Mouse (Mus musculus) intestine, embryonic 15.5 days (tissue): ENCODE data around the gene Pnpla2. TPM values are rescaled to one million over a fixed set of nuclear protein-coding genes. Genes with fewer than 3 reads are reported as not detected.
A peak's percentile ranks its signal among the peaks of the same experiment; 100 is the strongest.
"Not testable (repeated sequence)": the region's sequence is repeated elsewhere in the genome, so short reads cannot be mapped to it uniquely, and the experiment has no call there.

Experiments
- ATAC-seq: fragments of 200-750 bp; cut with Nextera tagmentation; 2 replicates; pipeline ENCODE4 v1.8.0; 2017; ENCODE audit warnings: moderate TSS enrichment, moderate library complexity
- H3K27ac ChIP-seq: fragments of 300-500 bp; sonication (generic); 2 replicates; pipeline ENCODE4 v1.5.1; 2015; ENCODE audit warnings: mild to moderate bottlenecking, inconsistent platforms
- H3K27me3 ChIP-seq: fragments of 300-500 bp; sonication (generic); replicated peaks from 2 replicates; pipeline ENCODE4 v1.6.1; 2015; ENCODE audit warnings: inconsistent platforms
- H3K36me3 ChIP-seq: fragments of 300-500 bp; sonication (generic); 2 replicates; pipeline ENCODE4 v1.6.1; 2015; ENCODE audit warnings: inconsistent platforms
- H3K4me1 ChIP-seq: fragments of 300-500 bp; sonication (generic); replicated peaks from 2 replicates; pipeline ENCODE4 v1.6.1; 2015; ENCODE audit warnings: inconsistent platforms
- H3K4me2 ChIP-seq: fragments of 300-500 bp; sonication (generic); replicated peaks from 2 replicates; pipeline ENCODE4 v1.6.1; 2015; ENCODE audit warnings: mild to moderate bottlenecking, inconsistent platforms
- H3K4me3 ChIP-seq: fragments of 300-500 bp; sonication (generic); replicated peaks from 2 replicates; pipeline ENCODE4 v1.5.1; 2015; ENCODE audit warnings: inconsistent platforms
- H3K9ac ChIP-seq: fragments of 300-500 bp; sonication (generic); 2 replicates; pipeline ENCODE4 v1.6.1; 2015; ENCODE audit warnings: inconsistent platforms
- H3K9me3 ChIP-seq: fragments of 300-500 bp; sonication (generic); 2 replicates; pipeline ENCODE4 v1.6.1; 2016; ENCODE audit warnings: inconsistent platforms
- WGBS: fragments of 180-500 bp; shearing (Covaris S2); methylation state at CpG from one replicate; pipeline ENCODE4 v1.1.7; 2015; 5-methylcytosine and 5-hydroxymethylcytosine counted together
- polyA plus RNA-seq: library from polyadenylated mRNA; unstranded; fragments of >200 nt; fragmentation: Nextera tagmentation; extraction: Ambion mirVana; gene quantifications from 2 replicates; pipeline ENCODE4 v1.2.1, GENCODE M21; 2015

Pnpla2 gene
- polyA plus RNA-seq, 1 experiment from 2014 or later = 35.1 TPM

- H3K4me2 ChIP-seq = no peak overlapping the region
Measured at GRCm38 (mm10) chr7:141441460-141441859, 13.5 kb upstream of the Pnpla2 start.

GRCm38 (mm10) chr7:141442199-141442598, 12.8 kb upstream of the Pnpla2 start:
- WGBS = 94% methylated on average over 13 of the region's 13 CpGs
- Histone ChIP-seq H3K27ac (no peak overlapping the region), H3K27me3 (no peaks in the 10 kb centered on the region), H3K4me2 (peak overlapping the region; percentile 88), H3K4me3 (peak overlapping the region; percentile 53; the same call in 1 of the 2 replicates), H3K9me3 (no peaks in the 10 kb centered on the region), H3K4me1 (peaks cover 31% of the 10 kb centered on the region), H3K9ac (peak overlapping the region; percentile 69), H3K36me3 (0 out of 2 replicates have a peak, but pooled peaks cover 2% of the 10 kb centered on the region)
- no peak for ATAC-seq

More at GRCm38 (mm10) chr7:141441460-141441859, 13.5 kb upstream of the Pnpla2 start:
- WGBS = 91% methylated on average over 9 of the region's 9 CpGs
- ATAC-seq = no peak
- H3K4me1 ChIP-seq = peaks cover 33% of the 10 kb centered on the region
- no peaks in the 10 kb centered on the region for H3K27me3 ChIP-seq
- H3K36me3 ChIP-seq = 0 out of 2 replicates have a peak, but pooled peaks cover 2% of the 10 kb centered on the region
- H3K9ac ChIP-seq = no peak overlapping the region
- no peak overlapping the region for H3K27ac ChIP-seq
- H3K9me3 ChIP-seq = no peaks in the 10 kb centered on the region
- H3K4me3 ChIP-seq = no peak overlapping the region

- WGBS = 13% methylated on average over 12 of the region's 12 CpGs
- Histone ChIP-seq H3K9me3 (no peaks in the 10 kb centered on the region), H3K4me2 (peak overlapping the region; percentile 88), H3K36me3 (0 out of 2 replicates have a peak, but pooled peaks cover under 1% of the 10 kb centered on the region), H3K9ac (peak overlapping the region; percentile 69), H3K27ac (peak overlapping the region; percentile 51), H3K4me1 (peaks cover 32% of the 10 kb centered on the region), H3K27me3 (no peaks in the 10 kb centered on the region), H3K4me3 (peak overlapping the region; percentile 53)
- ATAC-seq = peak; percentile 4
Measured at GRCm38 (mm10) chr7:141443081-141443821, 11.7 kb upstream of the Pnpla2 start.

GRCm38 (mm10) chr7:141443828-141444237, 11.2 kb upstream of the Pnpla2 start, which contains the start of gene Pidd1:
Pidd1 (minus strand) TSS chr7:141444025.
- peak within 1 kb of the TSS; percentile 74 for H3K27ac ChIP-seq
- peak within 1 kb of the TSS; percentile 69 for H3K9ac ChIP-seq
- under 1% methylated on average over 25 of the region's 25 CpGs for WGBS
- ATAC-seq = peak; percentile 72
- H3K4me2 ChIP-seq = peak within 1 kb of the TSS; percentile 88
- H3K4me1 ChIP-seq = peaks cover 38% of the 10 kb centered on the region
- no peaks in the 10 kb centered on the region for H3K36me3 ChIP-seq
- no peaks in the 10 kb centered on the region for H3K9me3 ChIP-seq
- H3K4me3 ChIP-seq = peak within 1 kb of the TSS; percentile 53
- no peaks in the 10 kb centered on the region for H3K27me3 ChIP-seq

GRCm38 (mm10) chr7:141446374-141446773, 8.6 kb upstream of the Pnpla2 start:
- Histone ChIP-seq H3K4me1 (peaks cover 33% of the 10 kb centered on the region), H3K36me3 (peaks cover 19% of the 10 kb centered on the region)
- H3K9me3 ChIP-seq, H3K4me3 ChIP-seq, H3K9ac ChIP-seq, H3K4me2 ChIP-seq, ATAC-seq, H3K27me3 ChIP-seq, H3K27ac ChIP-seq: not testable (repeated sequence)
- WGBS = 67% methylated on average over 3 of the region's 3 CpGs

GRCm38 (mm10) chr7:141447110-141447991, 7.6 kb upstream of the Pnpla2 start, which contains the start of gene Rplp2:
Rplp2 (plus strand) TSS chr7:141447370.
- Histone ChIP-seq H3K4me3 (peak within 1 kb of the TSS; percentile 92), H3K4me1 (peaks cover 26% of the 10 kb centered on the region), H3K27ac (peak within 1 kb of the TSS; percentile 92), H3K9ac (peak within 1 kb of the TSS; percentile 96), H3K9me3 (no peaks in the 10 kb centered on the region), H3K36me3 (peaks cover 27% of the 10 kb centered on the region), H3K27me3 (no peaks in the 10 kb centered on the region), H3K4me2 (peak within 1 kb of the TSS; percentile 61)
- under 1% methylated on average over 63 of the region's 63 CpGs for WGBS
- ATAC-seq = peak; percentile 92

GRCm38 (mm10) chr7:141451928-141452327, 3.1 kb upstream of the Pnpla2 start:
- Histone ChIP-seq H3K27me3 (no peaks in the 10 kb centered on the region), H3K36me3 (peaks cover 27% of the 10 kb centered on the region), H3K27ac (no peak overlapping the region)

GRCm38 (mm10) chr7:141453636-141454035, 1.4 kb upstream of the Pnpla2 start:
- Histone ChIP-seq H3K9me3 (no peaks in the 10 kb centered on the region), H3K27ac (no peak overlapping the region), H3K4me2 (no peak overlapping the region), H3K4me1 (peaks cover 25% of the 10 kb centered on the region), H3K4me3 (no peak overlapping the region), H3K9ac (no peak overlapping the region), H3K36me3 (peaks cover 27% of the 10 kb centered on the region), H3K27me3 (no peaks in the 10 kb centered on the region)
- ATAC-seq = no peak
- 72% methylated on average over 2 of the region's 2 CpGs for WGBS

More at GRCm38 (mm10) chr7:141451928-141452327, 3.1 kb upstream of the Pnpla2 start:
- Histone ChIP-seq H3K4me3 (no peak overlapping the region), H3K4me1 (peaks cover 27% of the 10 kb centered on the region), H3K9me3 (no peaks in the 10 kb centered on the region), H3K4me2 (no peak overlapping the region), H3K9ac (no peak overlapping the region)
- no peak for ATAC-seq

GRCm38 (mm10) chr7:141455610-141456314, 764 bp downstream of the Pnpla2 start:
- Histone ChIP-seq H3K9me3 (no peaks in the 10 kb centered on the region), H3K27me3 (peaks cover under 1% of the 10 kb centered on the region), H3K27ac (peak overlapping the region; percentile 83), H3K36me3 (peaks cover 19% of the 10 kb centered on the region), H3K4me1 (peaks cover 27% of the 10 kb centered on the region), H3K4me2 (peak overlapping the region; percentile 95), H3K4me3 (peak overlapping the region; percentile 71), H3K9ac (peak overlapping the region; percentile 67)
- WGBS = 1% methylated on average over 23 of the region's 23 CpGs
- peak; percentile 48 for ATAC-seq

GRCm38 (mm10) chr7:141456739-141457138, 1.7 kb downstream of the Pnpla2 start:
- peaks cover 10% of the 10 kb centered on the region for H3K27me3 ChIP-seq
- H3K4me1 ChIP-seq = peaks cover 37% of the 10 kb centered on the region
- 89% methylated on average over 6 of the region's 6 CpGs for WGBS
- H3K4me2 ChIP-seq = peak overlapping the region; percentile 95; the same call in 1 of the 2 replicates
- no peak overlapping the region for H3K9ac ChIP-seq
- peaks cover 10% of the 10 kb centered on the region for H3K36me3 ChIP-seq
- no peak for ATAC-seq
- H3K4me3 ChIP-seq = no peak overlapping the region
- H3K9me3 ChIP-seq = no peaks in the 10 kb centered on the region
- no peak overlapping the region for H3K27ac ChIP-seq

GRCm38 (mm10) chr7:141457236-141457635, 2.2 kb downstream of the Pnpla2 start:
- Histone ChIP-seq H3K9me3 (no peaks in the 10 kb centered on the region), H3K4me2 (no peak overlapping the region), H3K27ac (no peak overlapping the region), H3K4me3 (no peak overlapping the region), H3K27me3 (peaks cover 15% of the 10 kb centered on the region), H3K36me3 (peaks cover 5% of the 10 kb centered on the region), H3K9ac (no peak overlapping the region), H3K4me1 (peaks cover 42% of the 10 kb centered on the region)
- no peak for ATAC-seq
- 92% methylated on average over 14 of the region's 14 CpGs for WGBS
